Mouse (Mus musculus) forelimb bud, embryonic 11.5 days (tissue): Measurements from ENCODE around the gene Tnpo3.

ENCODE experiments used
- DNase-seq: peaks from one replicate; pipeline ENCODE4 v3.0.0-alpha.2; 2012; ENCODE audit warnings: low read depth, low spot score

Gene Tnpo3

GRCm38 (mm10) chr6:29609111-29610019 lies at the start of gene Tnpo3:
Gene Tnpo3, minus strand, starts transcription at chr6:29609887.
- peak; percentile 91 for DNase-seq

DNA sequence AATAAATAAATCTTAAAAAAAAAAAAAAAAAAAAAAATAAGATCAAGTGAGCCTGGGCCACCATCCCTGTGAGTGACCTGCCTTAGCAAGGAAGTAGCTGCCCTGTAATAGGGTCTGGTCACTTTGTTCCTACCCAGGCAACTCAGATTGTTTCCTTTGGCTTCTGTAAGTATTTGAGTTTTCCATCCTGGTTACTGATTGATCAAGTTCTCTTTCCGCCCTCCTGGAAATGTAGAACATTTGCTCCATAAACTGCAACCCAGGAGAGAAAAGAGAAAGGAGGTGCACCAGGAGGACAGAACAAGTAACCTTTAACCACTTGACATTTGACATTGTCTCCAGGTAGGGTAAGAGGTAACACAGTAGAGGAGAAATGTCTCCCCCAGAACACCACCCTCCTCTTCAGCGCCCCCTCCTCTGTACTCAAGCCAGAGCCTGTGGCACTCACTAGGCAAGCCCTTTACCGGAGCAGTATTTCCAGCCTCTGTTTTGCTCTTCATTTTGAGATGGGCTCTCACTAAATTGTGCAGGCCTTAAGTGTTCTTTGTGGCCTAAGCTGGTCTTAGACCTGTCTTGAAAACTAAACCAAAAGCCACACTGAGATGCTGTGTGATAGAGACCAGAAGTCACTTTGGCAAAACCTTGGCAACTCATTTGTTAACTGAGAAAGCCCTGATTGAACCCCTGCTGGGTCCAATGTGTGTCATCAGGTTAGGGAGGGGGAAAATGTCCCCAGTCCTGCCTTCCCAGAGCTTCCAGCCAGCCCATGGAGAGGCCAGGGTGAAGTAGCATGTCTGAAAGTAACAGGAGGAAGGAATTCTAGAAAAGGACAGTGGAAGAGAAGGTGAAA lies 49.2 kb upstream of the Tnpo3 start:
- DNase-seq = no peak

DNA sequence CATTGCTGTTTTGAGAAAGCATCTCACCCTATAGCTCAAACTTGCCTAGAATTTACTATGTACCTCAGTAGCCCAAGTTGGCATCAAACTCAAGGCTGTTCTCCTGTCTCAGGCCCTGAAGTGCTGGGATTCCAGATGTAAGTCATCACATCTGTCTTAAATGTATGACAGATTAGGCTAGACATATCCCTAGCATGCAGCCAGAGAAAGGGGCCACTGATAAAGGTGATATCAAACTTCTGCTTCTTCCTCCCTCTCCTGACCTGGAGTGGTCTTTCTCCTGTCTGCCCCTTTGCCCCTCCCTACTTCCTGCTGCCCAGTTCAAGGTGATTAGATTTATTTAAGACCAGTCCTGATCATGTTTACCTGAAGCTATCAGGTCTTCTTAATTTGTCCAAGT lies 43.6 kb upstream of the Tnpo3 start:
- DNase-seq = no peak

GRCm38 (mm10) chr6:29650170-29650549 lies 40.5 kb upstream of the Tnpo3 start:
- no peak for DNase-seq

GRCm38 (mm10) chr6:29649494-29650169 lies 39.9 kb upstream of the Tnpo3 start:
- DNase-seq = peak; percentile 89

DNA sequence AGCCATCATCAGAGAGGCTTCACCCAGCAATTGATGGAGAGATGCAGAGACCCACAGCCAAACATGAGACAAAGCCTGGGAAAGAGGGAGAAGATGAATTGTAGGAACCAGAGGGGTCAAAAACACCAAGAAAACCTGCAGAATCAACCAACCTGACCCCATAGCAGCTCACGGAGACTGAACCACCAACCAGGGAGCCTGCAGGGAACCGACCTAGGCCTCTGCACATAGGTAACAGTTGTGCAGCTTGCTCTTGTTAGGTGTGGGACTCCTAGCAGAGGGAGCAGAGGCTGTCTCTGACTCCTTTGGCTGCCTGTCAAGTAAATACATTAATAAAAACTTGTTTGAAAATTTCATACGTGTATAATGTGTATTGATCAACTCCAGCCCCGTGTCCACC lies 32.1 kb upstream of the Tnpo3 start:
- DNase-seq = no peak

GRCm38 (mm10) chr6:29639580-29640419 lies 30.1 kb upstream of the Tnpo3 start:
- no peak for DNase-seq

DNA sequence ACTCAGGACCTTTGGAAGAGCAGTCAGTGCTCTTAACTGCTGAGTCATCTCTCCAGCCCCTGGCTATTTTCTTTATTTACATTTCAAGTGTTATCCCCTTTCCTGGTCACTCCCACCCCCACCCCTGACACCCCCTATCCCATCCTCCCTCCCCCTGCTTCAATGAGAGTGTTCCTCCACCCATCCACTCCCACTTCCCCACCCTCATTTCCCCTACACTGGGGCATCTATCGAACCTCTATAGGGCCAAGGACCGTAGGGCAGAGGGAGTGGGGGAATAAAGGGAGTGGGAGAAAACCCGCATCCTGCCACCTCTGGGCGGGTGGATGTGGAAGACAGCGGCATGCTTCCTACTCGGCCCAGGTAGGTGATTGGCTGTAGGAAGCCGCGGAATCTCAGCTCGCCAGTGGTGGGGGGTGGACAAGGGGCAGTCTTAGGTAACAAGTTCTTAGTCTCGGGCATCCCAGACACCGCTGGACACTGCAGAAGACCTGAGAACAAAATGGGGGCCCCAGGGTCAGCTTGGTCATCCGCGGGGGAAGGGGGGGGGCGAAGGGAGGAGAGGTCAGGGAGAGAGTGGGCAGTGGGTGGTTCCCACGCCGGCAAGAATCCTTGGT lies 29.3 kb upstream of the Tnpo3 start:
- DNase-seq = no peak

DNA sequence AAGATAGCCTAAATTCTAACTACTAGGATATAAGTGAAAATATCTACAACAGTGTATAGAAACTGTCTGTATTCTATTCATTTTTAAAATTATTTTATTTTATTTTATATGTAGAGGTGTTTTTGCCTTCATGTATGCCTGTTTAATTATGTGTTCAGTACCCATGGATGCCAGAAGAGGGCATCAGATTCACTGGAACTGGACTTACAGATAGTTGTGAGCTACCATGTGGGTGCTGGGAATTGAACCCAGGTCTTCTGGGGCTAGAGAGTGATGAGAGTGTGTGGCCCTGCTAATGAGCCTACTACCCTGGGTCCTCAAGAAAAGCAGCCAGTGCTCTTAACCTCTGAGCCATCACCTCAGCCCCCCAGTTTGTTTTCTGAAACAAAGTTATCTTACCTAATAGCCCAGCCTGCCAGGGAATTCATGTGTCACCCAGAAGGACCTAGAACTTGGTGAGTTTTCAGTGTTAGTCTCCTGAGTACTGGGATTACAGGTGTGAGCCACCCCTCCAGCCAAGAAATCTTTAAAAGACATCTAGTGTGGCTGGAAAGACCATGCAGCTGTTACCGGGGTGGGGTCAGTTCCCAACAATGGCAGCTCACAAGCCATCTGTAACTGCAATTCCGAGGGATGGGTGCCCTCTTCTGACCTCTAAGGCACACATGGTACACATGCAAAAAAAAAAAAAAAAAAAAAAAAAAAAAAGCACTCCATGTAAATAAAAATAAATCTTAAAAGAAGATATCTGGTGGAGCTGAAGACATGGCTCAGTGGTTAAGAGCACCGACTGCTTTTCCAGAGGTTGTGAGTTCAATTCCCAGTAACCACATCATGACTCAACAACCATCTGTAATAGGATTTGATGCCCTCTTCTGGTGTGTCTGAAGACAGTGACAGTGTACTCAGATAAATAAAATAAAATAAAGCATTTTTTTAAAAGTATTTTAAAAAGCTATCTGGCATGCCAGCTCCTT lies 28.0 kb upstream of the Tnpo3 start:
- DNase-seq = no peak

DNA sequence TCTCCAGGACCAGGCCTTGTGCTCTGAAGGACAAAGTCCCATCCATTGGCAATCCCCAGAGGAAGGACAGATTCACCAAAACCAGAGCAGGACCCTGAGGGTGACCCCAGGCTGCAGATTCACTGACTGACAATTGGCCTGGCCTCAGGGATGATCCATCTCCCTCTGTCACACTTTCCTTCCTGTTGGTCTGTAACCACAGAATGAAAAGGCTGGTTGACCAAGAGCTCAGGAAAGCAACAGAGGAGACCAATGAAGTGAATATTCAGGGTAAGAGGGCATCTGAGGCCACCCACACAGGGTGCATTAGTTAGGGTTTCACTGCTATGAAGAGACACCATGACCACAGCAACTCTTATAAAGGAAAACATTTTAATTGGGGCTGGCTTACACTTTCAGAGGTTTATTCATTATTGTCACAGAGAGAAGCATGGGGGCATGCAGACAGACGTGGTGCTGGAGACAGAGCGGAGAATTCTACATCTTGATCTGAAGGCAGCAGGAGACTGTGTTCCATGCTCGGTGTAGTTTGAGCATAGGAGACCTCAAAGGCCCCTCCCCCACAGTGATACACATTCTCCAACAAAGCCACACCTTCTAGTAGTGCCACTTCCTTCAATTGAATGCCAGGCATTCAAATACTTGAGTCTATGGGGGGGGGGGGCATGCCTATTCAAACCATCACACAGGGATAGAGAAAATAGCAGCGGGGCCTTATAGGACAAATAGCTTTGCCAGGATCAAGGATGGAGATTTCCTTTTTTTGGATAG lies 26.8 kb upstream of the Tnpo3 start:
- DNase-seq = no peak

GRCm38 (mm10) chr6:29634537-29634936 lies 24.9 kb upstream of the Tnpo3 start:
- DNase-seq = no peak

DNA sequence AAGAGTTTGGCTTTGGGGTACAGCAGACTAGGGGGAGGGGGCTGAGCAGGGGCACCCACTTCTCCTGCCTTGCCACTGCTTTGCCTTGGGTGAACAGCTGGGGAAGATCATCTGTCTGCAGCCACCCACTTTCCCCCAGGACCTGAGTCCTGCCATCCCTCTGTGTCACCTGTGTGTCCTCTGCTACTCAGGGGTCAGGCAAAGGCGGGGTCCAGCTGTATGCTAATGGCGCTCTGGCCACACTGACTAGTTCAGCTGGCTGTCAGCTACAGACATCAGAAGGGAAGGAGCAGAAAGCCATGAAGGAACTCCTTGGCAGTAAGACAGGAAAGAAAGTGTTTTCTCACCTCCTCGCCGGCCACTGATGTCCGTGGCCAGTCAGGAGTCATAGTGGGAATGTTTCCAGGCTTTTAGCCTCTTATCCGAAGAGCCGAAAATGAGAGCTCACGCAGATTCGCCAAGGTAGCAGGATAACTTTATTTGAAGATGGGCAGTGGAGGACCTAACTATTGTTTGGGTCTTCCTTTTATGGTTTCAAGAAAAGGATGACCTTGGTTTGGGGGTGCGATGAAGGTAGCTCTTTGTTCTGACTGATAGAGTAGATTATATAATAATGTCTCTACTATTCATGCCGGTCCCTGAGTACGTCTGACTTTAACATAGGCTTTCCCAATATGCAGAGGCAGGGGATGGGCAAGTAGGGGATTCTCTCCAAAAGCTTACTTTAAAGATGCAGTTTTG lies 23.0 kb upstream of the Tnpo3 start:
- no peak for DNase-seq

- DNase-seq = no peak
Measured at GRCm38 (mm10) chr6:29631751-29632551, 22.3 kb upstream of the Tnpo3 start.

GRCm38 (mm10) chr6:29630216-29630615 lies 20.5 kb upstream of the Tnpo3 start:
- DNase-seq = no peak

DNA sequence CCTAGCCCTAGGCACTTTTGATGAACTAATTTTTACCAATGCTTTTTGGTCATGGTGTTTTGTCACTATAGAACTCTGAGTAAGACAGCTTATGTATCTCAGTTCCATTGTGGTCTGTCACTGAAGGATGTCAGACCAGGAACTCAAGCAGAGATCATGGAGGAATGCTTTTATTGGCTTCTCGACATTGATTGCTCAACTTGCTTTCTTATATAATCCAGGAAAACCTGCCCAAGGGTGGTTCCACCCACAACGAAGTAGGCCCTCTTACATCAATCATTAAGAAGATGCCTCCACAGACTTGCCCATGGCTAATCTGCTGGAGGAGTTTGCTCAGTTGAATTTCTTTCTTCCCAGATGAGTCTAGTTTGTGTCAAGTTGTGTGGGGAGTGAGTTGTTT lies 18.1 kb upstream of the Tnpo3 start:
- DNase-seq = no peak

DNA sequence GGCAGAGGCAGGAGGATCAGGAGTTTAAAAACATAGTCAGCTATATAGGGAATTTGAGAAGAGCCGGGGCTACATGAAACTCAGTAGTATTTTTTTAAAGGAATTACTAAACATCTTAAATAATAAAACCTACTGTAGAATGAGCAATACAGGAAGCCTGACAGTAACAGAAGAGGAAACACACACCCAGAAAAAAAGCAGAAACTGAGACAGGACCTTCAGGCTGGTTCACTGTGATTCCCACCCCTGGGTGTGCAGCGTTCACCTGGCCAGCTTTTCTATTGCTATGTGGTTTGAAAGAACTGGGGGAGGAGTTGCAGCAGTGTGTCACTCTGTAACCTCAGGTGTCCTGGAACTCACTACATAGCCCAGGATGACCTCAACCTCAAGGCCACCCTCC lies 14.2 kb upstream of the Tnpo3 start:
- DNase-seq = no peak

DNA sequence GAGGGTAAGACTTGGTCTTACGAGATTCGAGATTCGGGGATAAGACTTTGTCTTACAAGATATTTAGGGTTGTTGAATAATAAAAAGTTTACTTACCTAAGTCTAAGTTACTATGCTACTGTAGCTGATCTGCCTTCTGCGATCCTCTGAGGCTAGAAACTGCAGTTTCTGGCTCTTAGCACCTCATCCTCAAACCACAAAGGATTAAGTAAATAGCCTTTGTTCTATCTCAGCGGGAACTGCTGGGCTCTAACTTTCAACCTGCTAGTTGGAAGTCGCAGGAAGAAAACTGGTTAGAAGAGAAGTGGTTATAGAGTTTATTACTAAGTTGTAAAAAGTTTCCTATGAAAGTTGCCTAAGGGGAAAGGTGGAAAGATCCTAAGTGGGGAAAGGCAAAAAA lies 12.6 kb upstream of the Tnpo3 start:
- DNase-seq = no peak
